Mouse (Mus musculus) forebrain, postnatal 0 days (tissue): ENCODE results near the gene Pacs1. TPM values are rescaled to one million over a fixed set of nuclear protein-coding genes. Genes with fewer than 3 reads are reported as not detected.
"Not testable (repeated sequence)": the region's sequence is repeated elsewhere in the genome, so short reads cannot be mapped to it uniquely, and the experiment has no call there.

Experiments
- ATAC-seq: fragments of 200-750 bp; cut with Nextera tagmentation; 2 replicates; pipeline ENCODE4 v1.8.0; 2017; ENCODE audit warnings: mild to moderate bottlenecking, moderate library complexity
- DNase-seq: peaks from one replicate; pipeline ENCODE4 v3.0.0-alpha.2; 2015
- H3K27ac ChIP-seq: fragments of 300-500 bp; sonication (generic); 2 replicates; pipeline ENCODE4 v1.5.1; 2014; ENCODE audit warnings: low read depth, mild to moderate bottlenecking, antibody characterized with exemption, low read length, moderate library complexity, mixed read lengths
- H3K27me3 ChIP-seq: fragments of 300-500 bp; sonication (generic); 2 replicates; pipeline ENCODE4 v1.6.1; 2014; ENCODE audit warnings: mild to moderate bottlenecking, low read length, mixed read lengths; ENCODE audit not compliant: insufficient read depth
- H3K36me3 ChIP-seq: fragments of 300-500 bp; sonication (generic); 2 replicates; pipeline ENCODE4 v1.6.1; 2014; ENCODE audit warnings: mild to moderate bottlenecking, moderate library complexity; ENCODE audit not compliant: insufficient read depth
- H3K4me1 ChIP-seq: fragments of 300-500 bp; sonication (generic); 2 replicates; pipeline ENCODE4 v1.6.1; 2014; ENCODE audit warnings: antibody characterized with exemption; ENCODE audit not compliant: insufficient read depth
- H3K4me2 ChIP-seq: fragments of 300-500 bp; sonication (generic); 2 replicates; pipeline ENCODE4 v1.6.1; 2014; ENCODE audit warnings: low read depth, mild to moderate bottlenecking, moderate library complexity
- H3K4me3 ChIP-seq: fragments of 300-500 bp; sonication (generic); 2 replicates; pipeline ENCODE4 v1.5.1; 2014; ENCODE audit warnings: low read depth, low read length, mixed read lengths
- H3K9ac ChIP-seq: fragments of 300-500 bp; sonication (generic); 2 replicates; pipeline ENCODE4 v1.6.1; 2014; ENCODE audit warnings: mild to moderate bottlenecking
- H3K9me3 ChIP-seq: fragments of 300-500 bp; sonication (generic); 2 replicates; pipeline ENCODE4 v1.6.1; 2016; ENCODE audit warnings: low read length
- CTCF ChIP-seq: sonication (generic); IDR thresholded peaks from 2 replicates; pipeline ENCODE4 v1.5.1; 2016; ENCODE audit warnings: antibody characterized with exemption, control low read depth, low read depth
- WGBS: fragments of 180-500 bp; shearing (Covaris S2); extraction: QIAGEN DNeasy Blood & Tissue Kit; methylation state at CpG from one replicate; pipeline ENCODE4 v1.1.7; 2014; 5-methylcytosine and 5-hydroxymethylcytosine counted together
- polyA plus RNA-seq: library from polyadenylated mRNA; unstranded; fragments of >200 nt; fragmentation: Nextera tagmentation; extraction: Ambion mirVana; gene quantifications from 2 replicates; pipeline ENCODE4 v1.2.1, GENCODE M21; 2015
- total RNA-seq: library from RNA; depleted of rRNA; stranded (reverse); fragments of >200 nt; gene quantifications from 2 replicates; pipeline ENCODE4 v1.2.3, GENCODE M21; 2014

Pacs1 gene
- total and polyA plus RNA-seq, 2 experiments from 2014 or later, result 44.7 to 84.6 TPM

DNA sequence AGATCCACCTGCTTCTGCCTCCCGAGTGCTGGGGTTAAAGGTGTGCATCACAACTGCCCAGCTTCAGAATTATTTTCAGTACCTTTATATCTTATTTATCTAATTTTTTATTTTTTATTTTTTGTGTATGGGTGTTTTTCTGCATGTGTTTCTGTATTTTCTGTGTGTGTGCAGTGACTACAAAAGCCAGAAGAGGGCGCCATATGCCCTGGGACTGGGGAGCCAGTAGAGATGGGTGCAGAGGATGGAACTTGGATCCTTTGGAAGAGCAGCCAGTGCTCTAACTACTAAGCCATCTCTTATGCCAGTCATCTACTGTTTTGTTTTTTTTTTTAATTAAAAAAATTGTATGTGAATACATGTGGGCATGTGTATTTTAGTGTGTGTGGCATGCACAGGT lies 108.5 kb downstream of the Pacs1 start:
- WGBS, result 62% methylated on average over 2 of the region's 2 CpGs
- ATAC-seq (no peak), DNase-seq (peak; percentile 12)
- peak; percentile 52 for TF ChIP-seq CTCF
- Histone ChIP-seq H3K4me1 (no peaks in the 10 kb centered on the region), H3K4me3 (no peak overlapping the region), H3K4me2 (no peak overlapping the region), H3K27me3 (no peaks in the 10 kb centered on the region), H3K27ac (no peak overlapping the region), H3K36me3 (0 out of 2 replicates have a peak, but pooled peaks cover 3% of the 10 kb centered on the region), H3K9ac (no peak overlapping the region), H3K9me3 (no peaks in the 10 kb centered on the region)

DNA sequence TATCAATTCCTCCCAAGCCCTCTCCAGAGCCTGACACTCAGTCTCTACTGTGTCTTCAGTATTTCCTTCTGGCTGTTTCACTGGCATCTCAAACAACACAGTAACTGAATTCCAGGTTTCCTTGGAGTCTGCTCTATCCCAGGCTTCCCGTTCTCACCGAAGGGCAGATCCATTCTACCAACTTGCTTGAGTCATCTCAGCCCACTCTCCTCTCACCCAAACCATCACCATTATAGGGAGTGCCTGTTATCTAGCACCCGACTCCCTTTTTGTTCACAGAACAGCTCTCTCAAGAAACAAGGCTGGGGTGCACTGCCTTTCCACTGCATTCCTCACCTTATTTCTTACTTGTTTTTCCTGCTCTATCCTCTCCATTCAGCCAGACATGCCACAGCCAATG lies 111.0 kb downstream of the Pacs1 start:
- Histone ChIP-seq H3K27me3 (no peaks in the 10 kb centered on the region), H3K4me3 (no peak overlapping the region), H3K9me3 (no peaks in the 10 kb centered on the region), H3K9ac (no peak overlapping the region), H3K4me1 (no peaks in the 10 kb centered on the region), H3K27ac (no peak overlapping the region), H3K36me3 (0 out of 2 replicates have a peak, but pooled peaks cover 6% of the 10 kb centered on the region), H3K4me2 (no peak overlapping the region)
- ATAC-seq, result no peak
- TF ChIP-seq CTCF, result no peak
- no peak for DNase-seq
- WGBS, result 95% methylated on average over 3 of the region's 3 CpGs

DNA sequence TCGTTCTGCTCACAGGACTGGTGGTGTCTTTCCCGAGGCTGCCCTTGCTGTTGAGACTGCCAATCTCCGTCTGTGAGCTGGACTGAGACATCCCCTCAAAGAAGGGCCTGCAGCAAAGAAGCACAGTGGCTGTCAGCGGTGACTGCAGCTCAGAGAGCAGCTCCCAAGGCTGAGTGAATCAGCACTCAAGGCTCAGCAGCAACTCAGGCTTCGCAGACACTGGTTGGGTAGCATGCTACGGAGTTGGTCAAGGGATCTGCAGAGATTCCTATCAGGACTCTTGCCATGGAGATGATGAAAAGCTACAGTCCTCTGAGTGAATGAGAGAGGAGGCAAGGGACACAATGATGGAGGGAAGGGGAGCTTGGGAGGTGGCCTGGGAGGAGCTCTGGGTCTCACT lies 120.7 kb downstream of the Pacs1 start:
- no peak overlapping the region for H3K4me2 ChIP-seq
- peaks cover 41% of the 10 kb centered on the region for H3K36me3 ChIP-seq
- no peaks in the 10 kb centered on the region for H3K4me1 ChIP-seq
- H3K4me3 ChIP-seq, result no peak overlapping the region
- TF ChIP-seq CTCF, result no peak
- H3K27ac ChIP-seq, result no peak overlapping the region
- DNase-seq (no peak), ATAC-seq (no peak)
- H3K27me3 ChIP-seq, result no peaks in the 10 kb centered on the region
- H3K9me3 ChIP-seq, result no peaks in the 10 kb centered on the region
- 94% methylated on average over 6 of the region's 6 CpGs for WGBS
- no peak overlapping the region for H3K9ac ChIP-seq

DNA sequence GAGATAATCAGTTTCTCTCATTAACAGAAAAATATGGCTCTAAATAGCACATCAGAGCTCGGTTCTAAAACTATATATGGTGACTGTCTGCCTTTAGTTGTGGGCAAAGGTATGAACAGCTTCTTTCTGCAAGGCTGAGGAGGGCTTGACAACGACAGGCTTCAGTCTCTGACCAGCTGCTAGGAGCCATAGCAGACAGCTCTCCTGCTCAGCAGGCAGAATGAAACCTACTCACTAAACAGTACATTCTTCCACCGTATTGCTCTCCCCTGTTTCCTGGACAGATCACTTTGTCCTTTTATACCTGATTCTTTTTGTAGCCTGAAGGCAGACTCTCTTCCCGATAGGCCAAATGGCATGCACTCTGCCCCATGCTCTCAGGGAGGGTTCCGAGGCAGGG lies 121.2 kb downstream of the Pacs1 start:
- 81% methylated on average over 5 of the region's 5 CpGs for WGBS
- H3K27ac ChIP-seq, result no peak overlapping the region
- no peak overlapping the region for H3K4me2 ChIP-seq
- no peak for ATAC-seq
- DNase-seq, result no peak
- no peak overlapping the region for H3K9ac ChIP-seq
- no peak for TF ChIP-seq CTCF
- H3K36me3 ChIP-seq, result peaks cover 41% of the 10 kb centered on the region
- H3K4me1 ChIP-seq, result no peaks in the 10 kb centered on the region
- no peak overlapping the region for H3K4me3 ChIP-seq
- no peaks in the 10 kb centered on the region for H3K9me3 ChIP-seq
- no peaks in the 10 kb centered on the region for H3K27me3 ChIP-seq

DNA sequence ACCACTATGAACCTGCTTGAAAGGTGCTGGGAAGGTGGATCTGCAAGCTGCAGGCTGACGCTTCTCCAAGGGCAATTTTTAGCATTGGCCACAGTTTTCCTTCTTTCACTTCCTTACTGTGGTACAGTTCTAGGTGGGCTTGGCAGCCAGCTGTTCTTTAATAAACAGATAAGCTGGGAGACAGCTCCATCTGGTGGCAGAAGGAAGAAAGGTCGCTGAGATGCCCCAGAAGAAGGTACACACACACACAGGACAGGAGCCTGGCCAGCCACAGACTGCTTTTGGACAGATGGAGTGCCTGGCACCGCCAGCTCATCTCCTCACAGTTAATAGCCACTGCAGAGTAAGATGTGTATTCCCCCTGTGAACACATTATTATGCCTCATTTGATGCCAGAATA lies 121.6 kb downstream of the Pacs1 start:
- Histone ChIP-seq H3K9me3 (no peaks in the 10 kb centered on the region), H3K27me3 (no peaks in the 10 kb centered on the region), H3K27ac (no peak overlapping the region), H3K9ac (no peak overlapping the region), H3K36me3 (peaks cover 45% of the 10 kb centered on the region), H3K4me2 (no peak overlapping the region), H3K4me3 (no peak overlapping the region), H3K4me1 (no peaks in the 10 kb centered on the region)
- DNase-seq (peak; percentile 76), ATAC-seq (peak; percentile 61)
- TF ChIP-seq CTCF, result peak; percentile 74
- WGBS, result 38% methylated on average over 3 of the region's 3 CpGs

DNA sequence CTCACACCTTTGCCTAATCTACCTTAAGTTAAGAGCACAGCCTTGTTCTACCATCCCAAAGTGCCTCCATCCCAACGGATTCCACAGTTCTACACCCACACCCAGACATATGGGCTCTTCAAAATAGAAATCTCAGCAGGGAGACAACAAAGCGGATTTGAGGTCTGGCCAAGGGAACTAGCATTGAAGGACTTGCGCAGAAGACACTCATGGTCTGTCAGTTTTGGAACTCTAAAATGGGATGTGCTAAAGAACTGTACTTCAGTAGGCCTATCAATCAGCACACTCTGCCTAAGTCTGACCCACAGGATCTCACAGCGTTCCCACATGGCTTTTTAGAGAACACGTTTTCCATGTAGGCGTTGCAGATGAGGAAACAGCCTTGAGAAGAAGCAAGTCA lies 122.6 kb downstream of the Pacs1 start:
- no peaks in the 10 kb centered on the region for H3K9me3 ChIP-seq
- DNase-seq (no peak), ATAC-seq (no peak)
- peaks cover 40% of the 10 kb centered on the region for H3K36me3 ChIP-seq
- H3K27me3 ChIP-seq, result no peaks in the 10 kb centered on the region
- no peak overlapping the region for H3K9ac ChIP-seq
- no peak overlapping the region for H3K4me2 ChIP-seq
- no peak overlapping the region for H3K4me3 ChIP-seq
- H3K27ac ChIP-seq, result no peak overlapping the region
- TF ChIP-seq CTCF, result no peak
- H3K4me1 ChIP-seq, result no peaks in the 10 kb centered on the region
- WGBS, result 91% methylated on average over 6 of the region's 6 CpGs

DNA sequence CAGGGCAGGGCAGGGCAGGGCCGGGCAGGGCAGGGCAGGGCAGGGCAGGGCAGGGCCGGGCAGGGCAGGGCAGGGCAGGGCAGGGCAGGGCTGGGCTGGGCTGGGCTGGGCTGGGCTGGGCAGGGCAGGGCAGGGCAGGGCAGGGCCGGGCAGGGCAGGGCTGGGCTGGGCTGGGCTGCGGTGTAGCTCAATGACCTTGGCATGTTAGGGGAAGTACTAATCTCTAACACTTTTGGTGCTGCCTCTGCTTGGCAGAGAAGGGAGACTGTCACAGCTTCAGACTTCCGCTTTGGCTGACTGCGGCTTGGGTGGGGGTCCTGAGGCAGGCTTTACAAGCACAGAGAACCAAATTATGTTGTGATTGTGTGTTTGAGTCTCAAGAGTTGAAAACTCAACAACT lies 123.9 kb downstream of the Pacs1 start:
- not testable (repeated sequence) for DNase-seq, H3K4me1 ChIP-seq, ATAC-seq, H3K27ac ChIP-seq, H3K27me3 ChIP-seq, H3K4me2 ChIP-seq, H3K9me3 ChIP-seq, H3K9ac ChIP-seq, H3K4me3 ChIP-seq
- WGBS, result 78% methylated on average over 6 of the region's 6 CpGs
- H3K36me3 ChIP-seq, result peaks cover 43% of the 10 kb centered on the region

DNA sequence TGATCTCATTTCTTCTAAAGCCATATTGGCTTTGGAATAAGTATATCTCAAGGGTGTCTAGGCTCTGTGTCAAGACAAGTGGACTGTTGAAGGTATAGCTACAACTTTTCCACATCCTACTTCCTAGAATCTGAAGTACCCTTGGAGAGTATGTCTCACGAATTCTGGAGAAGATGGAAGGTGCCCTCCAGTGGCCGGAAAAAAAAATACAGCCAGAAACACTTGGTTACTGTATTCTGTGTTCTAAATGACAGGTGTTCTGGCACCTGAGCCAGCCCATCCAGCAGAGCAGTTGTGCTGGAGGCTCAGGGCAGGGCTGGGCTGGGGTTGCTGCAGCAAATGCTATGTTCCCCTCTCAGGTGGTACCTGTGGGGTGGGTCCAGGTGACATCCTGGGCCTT lies 133.3 kb downstream of the Pacs1 start:
- Histone ChIP-seq H3K27ac (no peak overlapping the region), H3K36me3 (peaks cover 70% of the 10 kb centered on the region), H3K9ac (no peak overlapping the region), H3K4me2 (no peak overlapping the region), H3K9me3 (no peaks in the 10 kb centered on the region), H3K27me3 (no peaks in the 10 kb centered on the region), H3K4me3 (no peak overlapping the region), H3K4me1 (no peaks in the 10 kb centered on the region)
- 3% methylated on average over 2 of the region's 2 CpGs for WGBS
- peak; percentile 60 for ATAC-seq
- DNase-seq, result peak; percentile 79
- peak; percentile 74 for TF ChIP-seq CTCF
